Mouse (Mus musculus) embryonic fibroblast, embryonic 13.5 days (primary cell): ENCODE measurements around the gene Gm4131.

Source experiments
- CTCF ChIP-seq: IDR thresholded peaks from 2 replicates; pipeline ENCODE4 v1.5.1; 2011; ENCODE audit warnings: mild to moderate bottlenecking, control low read depth, low read length, moderate library complexity, borderline replicate concordance; ENCODE audit not compliant: insufficient read depth
- POLR2A ChIP-seq: IDR thresholded peaks from 2 replicates; pipeline ENCODE4 v1.6.1; 2011; ENCODE audit warnings: low read depth, mild to moderate bottlenecking, control low read depth, low read length, moderate library complexity

- TF ChIP-seq POLR2A = no peak
- no peak for TF ChIP-seq CTCF
Measured at GRCm38 (mm10) chr14:62573454-62573853, 6.7 kb upstream of the Gm4131 start.
